Mouse (Mus musculus) MEL (cell line): ENCODE measurements around the gene Xrcc3. TPM values are rescaled to one million over a fixed set of nuclear protein-coding genes. Genes with fewer than 3 reads are reported as not detected.

ENCODE experiments used
- DNase-seq: peaks from one replicate; pipeline ENCODE4 v3.0.0; 2011; ENCODE audit warnings: low read depth, low spot score
- H3K27ac ChIP-seq: 2 replicates; pipeline ENCODE4 v1.5.1; 2012; ENCODE audit warnings: low read depth, mild to moderate bottlenecking, control low read depth, low read length, moderate library complexity; ENCODE audit not compliant: control insufficient read depth
- H3K27me3 ChIP-seq, 2 experiments: fragments of 150-350 bp in 1 of 2; sonication (generic) in 1 of 2; 2 replicates each; pipeline ENCODE4 v1.6.1; 2012; ENCODE audit warnings: low read length in 2 of 2, mild to moderate bottlenecking in 2 of 2, improper control_type of control experiment in 1 of 2, moderate library complexity in 1 of 2; ENCODE audit not compliant: insufficient read depth in 2 of 2, control insufficient read depth in 1 of 2
- H3K36me3 ChIP-seq, 2 experiments: 2 replicates each; pipeline ENCODE4 v1.6.1; 2012 to 2014; ENCODE audit warnings: low read length in 2 of 2, improper control_type of control experiment in 1 of 2, inconsistent platforms in 1 of 2, mild to moderate bottlenecking in 1 of 2; ENCODE audit not compliant: insufficient read depth in 2 of 2, control insufficient read depth in 1 of 2
- H3K4me1 ChIP-seq, 2 experiments: fragments of 150-350 bp in 1 of 2; sonication (generic) in 1 of 2; 2 replicates each; pipeline ENCODE4 v1.6.1; 2012; ENCODE audit warnings: low read length in 2 of 2, improper control_type of control experiment in 1 of 2, mild to moderate bottlenecking in 1 of 2; ENCODE audit not compliant: insufficient read depth in 2 of 2, control insufficient read depth in 1 of 2
- H3K4me3 ChIP-seq, 2 experiments: fragments of 150-350 bp in 1 of 2; sonication (generic) in 1 of 2; 2 replicates each; pipeline ENCODE4 v1.5.1; 2012; ENCODE audit warnings: low read depth in 2 of 2, low read length in 2 of 2, mild to moderate bottlenecking in 2 of 2, moderate library complexity in 2 of 2, control low read depth in 1 of 2, improper control_type of control experiment in 1 of 2; ENCODE audit not compliant: control insufficient read depth in 1 of 2, insufficient read depth in 1 of 2
- H3K79me2 ChIP-seq: 2 replicates; pipeline ENCODE4 v1.6.1; 2012; ENCODE audit warnings: mild to moderate bottlenecking, low read length, moderate library complexity; ENCODE audit not compliant: control insufficient read depth, poor library complexity, insufficient read depth
- H3K9ac ChIP-seq: 2 replicates; pipeline ENCODE4 v1.6.1; 2012; ENCODE audit warnings: low read depth, mild to moderate bottlenecking, control low read depth, low read length, moderate library complexity; ENCODE audit not compliant: control insufficient read depth, poor library complexity, severe bottlenecking
- H3K9me3 ChIP-seq: fragments of 150-350 bp; sonication (generic); replicated peaks from 2 replicates; pipeline ENCODE4 v1.6.1; 2012; ENCODE audit warnings: mild to moderate bottlenecking, low read length, improper control_type of control experiment, moderate library complexity; ENCODE audit not compliant: insufficient read depth
- CHD1 ChIP-seq: IDR thresholded peaks from 2 replicates; pipeline ENCODE4 v1.6.1; 2012; ENCODE audit warnings: low read depth, mild to moderate bottlenecking, inconsistent platforms, low read length, improper control_type of control experiment
- CHD2 ChIP-seq: IDR thresholded peaks from 2 replicates; pipeline ENCODE4 v1.6.1; 2011; ENCODE audit warnings: low read length, improper control_type of control experiment
- E2F4 ChIP-seq: IDR thresholded peaks from 2 replicates; pipeline ENCODE4 v1.6.1; 2011; ENCODE audit warnings: low read depth, low read length, improper control_type of control experiment, borderline replicate concordance
- ELF1 ChIP-seq: IDR thresholded peaks from 2 replicates; pipeline ENCODE4 v1.6.1; 2014; ENCODE audit warnings: low read depth, mild to moderate bottlenecking, inconsistent platforms, low read length, improper control_type of control experiment, moderate library complexity
- EP300 ChIP-seq, 2 experiments: IDR thresholded peaks; 2 replicates each; pipeline ENCODE4 v1.6.1; 2011; ENCODE audit warnings: improper control_type of control experiment in 2 of 2, low read length in 2 of 2, low read depth in 1 of 2, mild to moderate bottlenecking in 1 of 2
- HCFC1 ChIP-seq: IDR thresholded peaks from 2 replicates; pipeline ENCODE4 v1.6.1; 2012; ENCODE audit warnings: low read depth, mild to moderate bottlenecking, inconsistent platforms, low read length, improper control_type of control experiment, moderate library complexity
- JUND ChIP-seq: IDR thresholded peaks from 2 replicates; pipeline ENCODE4 v1.6.1; 2011; ENCODE audit warnings: low read depth, mild to moderate bottlenecking, improper control_type of control experiment, low read length
- KAT2A ChIP-seq: conservative IDR thresholded peaks from 2 replicates; pipeline ENCODE4 v1.6.1; 2012; ENCODE audit warnings: low read depth, low read length, improper control_type of control experiment, inconsistent platforms
- MAX ChIP-seq: IDR thresholded peaks from 2 replicates; pipeline ENCODE4 v1.6.1; 2011; ENCODE audit warnings: low read length, improper control_type of control experiment
- MAZ ChIP-seq: IDR thresholded peaks from 2 replicates; pipeline ENCODE4 v1.6.1; 2012; ENCODE audit warnings: low read depth, mild to moderate bottlenecking, inconsistent platforms, low read length, improper control_type of control experiment
- MXI1 ChIP-seq: IDR thresholded peaks from 2 replicates; pipeline ENCODE4 v1.6.1; 2011; ENCODE audit warnings: mild to moderate bottlenecking, low read depth, low read length, improper control_type of control experiment
- MYB ChIP-seq: IDR thresholded peaks from 2 replicates; pipeline ENCODE4 v1.6.1; 2011; ENCODE audit warnings: mild to moderate bottlenecking, low read depth, low read length, improper control_type of control experiment
- MYC ChIP-seq: IDR thresholded peaks from 2 replicates; pipeline ENCODE4 v1.6.1; 2011; ENCODE audit warnings: low read depth, mild to moderate bottlenecking, low read length, improper control_type of control experiment, moderate library complexity
- NELFE ChIP-seq: IDR thresholded peaks from 2 replicates; pipeline ENCODE4 v1.6.1; 2011; ENCODE audit warnings: low read depth, low read length, improper control_type of control experiment
- NRF1 ChIP-seq: IDR thresholded peaks from 2 replicates; pipeline ENCODE4 v1.6.1; 2014; ENCODE audit warnings: low read depth, mild to moderate bottlenecking, inconsistent platforms, low read length, improper control_type of control experiment, moderate library complexity; ENCODE audit not compliant: poor library complexity, insufficient read depth, severe bottlenecking
- POLR2A ChIP-seq, 2 experiments: IDR thresholded peaks; 2 replicates each; pipeline ENCODE4 v1.6.1; 2011 to 2012; ENCODE audit warnings: low read length in 2 of 2, mild to moderate bottlenecking in 2 of 2, control low read depth in 1 of 2, improper control_type of control experiment in 1 of 2, low read depth in 1 of 2, moderate library complexity in 1 of 2; ENCODE audit not compliant: control insufficient read depth in 1 of 2, insufficient read depth in 1 of 2, poor library complexity in 1 of 2
- POLR2AphosphoS2 ChIP-seq: IDR thresholded peaks from 2 replicates; pipeline ENCODE4 v1.6.1; 2011; ENCODE audit warnings: low read length, improper control_type of control experiment
- POLR2AphosphoS5 ChIP-seq: IDR thresholded peaks from 2 replicates; pipeline ENCODE4 v1.6.1; 2012; ENCODE audit warnings: low read depth, borderline replicate concordance, mild to moderate bottlenecking, inconsistent platforms, low read length, moderate library complexity, mixed read lengths
- RCOR1 ChIP-seq: IDR thresholded peaks from 2 replicates; pipeline ENCODE4 v1.6.1; 2012; ENCODE audit warnings: low read depth, mild to moderate bottlenecking, inconsistent platforms, low read length, improper control_type of control experiment
- TAL1 ChIP-seq: IDR thresholded peaks from 2 replicates; pipeline ENCODE4 v1.6.1; 2012; ENCODE audit warnings: mild to moderate bottlenecking, inconsistent platforms, low read length, moderate library complexity, mixed read lengths
- TBP ChIP-seq: IDR thresholded peaks from 2 replicates; pipeline ENCODE4 v1.8.0; 2011; ENCODE audit warnings: low read depth, low read length, improper control_type of control experiment
- TCF12 ChIP-seq: IDR thresholded peaks from 2 replicates; pipeline ENCODE4 v1.6.1; 2014; ENCODE audit warnings: low read depth, mild to moderate bottlenecking, inconsistent platforms, low read length, improper control_type of control experiment, moderate library complexity
- USF1 ChIP-seq: IDR thresholded peaks from 2 replicates; pipeline ENCODE4 v1.6.1; 2014; ENCODE audit warnings: low read depth, mild to moderate bottlenecking, inconsistent platforms, low read length, improper control_type of control experiment, moderate library complexity
- USF2 ChIP-seq, 2 experiments: IDR thresholded peaks; 2 replicates each; pipeline ENCODE4 v1.6.1; 2011 to 2012; ENCODE audit warnings: improper control_type of control experiment in 2 of 2, low read length in 2 of 2, borderline replicate concordance in 1 of 2, inconsistent platforms in 1 of 2, low read depth in 1 of 2, mild to moderate bottlenecking in 1 of 2; ENCODE audit not compliant: insufficient read depth in 1 of 2
- ZMIZ1 ChIP-seq: IDR thresholded peaks from 2 replicates; pipeline ENCODE4 v1.6.1; 2012; ENCODE audit warnings: low read depth, mild to moderate bottlenecking, inconsistent platforms, low read length, improper control_type of control experiment, moderate library complexity
- ZNF384 ChIP-seq: IDR thresholded peaks from 2 replicates; pipeline ENCODE4 v1.6.1; 2012; ENCODE audit warnings: low read depth, mild to moderate bottlenecking, inconsistent platforms, low read length, improper control_type of control experiment
- polyA plus RNA-seq, 2 experiments: library from polyadenylated mRNA; stranded (reverse) in 1 of 2; unstranded in 1 of 2; fragments of >175 nt in 1 of 2; fragments of >200 nt in 1 of 2; gene quantifications; 2 replicates each; pipeline versions ENCODE4 v1.2.1 to v1.2.4; 2012; ENCODE audit warnings: low replicate concordance in 2 of 2, low read depth in 1 of 2; ENCODE audit not compliant: insufficient read length in 2 of 2, insufficient read depth in 1 of 2, missing spikeins in 1 of 2
- total RNA-seq: library from RNA; depleted of rRNA; stranded (reverse); fragments of 300-350 nt; gene quantifications from 2 replicates; pipeline ENCODE4 v1.2.3, GENCODE M21; 2012; rRNA removed

Gene Xrcc3
- total RNA-seq (9.0 and 10.0 TPM in 2 replicates), polyA plus RNA-seq (10 to 100 TPM in 1 of 2 experiments, not detected in 1; 18.8 TPM)

GRCm38 (mm10) chr12:111813766-111814617, at the start of gene Xrcc3, which contains the start of gene Zfyve21:
TSS of gene Xrcc3 (minus strand) at chr12:111813873.
TSS of gene Zfyve21 (plus strand) at chr12:111814170.
- no peaks in the 10 kb centered on the region for H3K27me3 ChIP-seq
- H3K4me3 ChIP-seq: peak within 1 kb of the TSS; percentile 82 to 87
- peaks cover 7 to 33% of the 10 kb centered on the region in 2 experiments for H3K4me1 ChIP-seq
- H3K9me3 ChIP-seq: no peaks in the 10 kb centered on the region
- H3K27ac ChIP-seq: peak within 1 kb of the TSS; percentile 68
- H3K9ac ChIP-seq: peak within 1 kb of the TSS; percentile 88
- H3K36me3 ChIP-seq: peaks cover 0 to 15% of the 10 kb centered on the region in 2 experiments; a peak in 2 of 4 replicates
- TF ChIP-seq HCFC1 (peak; percentile 76), MYB (no peak), MXI1 (peak; percentile 74), E2F4 (peak; percentile 74; the same call in 1 of the 2 replicates), TAL1 (no peak), ZMIZ1 (0 out of 2 replicates have a peak, but pooled peaks have one; percentile 17), POLR2AphosphoS5 (no peak), USF1 (0 out of 2 replicates have a peak, but pooled peaks have one; percentile 10), NRF1 (peak; percentile 26; the same call in 1 of the 2 replicates), MYC (no peak), POLR2A (IDR thresholded peaks at IDR 0.05; ENCODE audit: control insufficient read depth in 1 of 2, insufficient read depth in 1 of 2, low read depth in 1 of 2, low read length in 2 of 2, poor library complexity in 1 of 2) (peak; percentile 49 to 82; a peak in 3 of 4 replicates), TCF12 (no peak), KAT2A (peak; percentile 48; the same call in 1 of the 2 replicates), CHD2 (peak; percentile 85), MAZ (peak; percentile 79; the same call in 1 of the 2 replicates), NELFE (peak; percentile 61), MAX (peak; percentile 55), POLR2AphosphoS2 (peak; percentile 71; the same call in 1 of the 2 replicates)
- peaks cover 12% of the 10 kb centered on the region for H3K79me2 ChIP-seq
- DNase-seq: peak; percentile 99

DNA sequence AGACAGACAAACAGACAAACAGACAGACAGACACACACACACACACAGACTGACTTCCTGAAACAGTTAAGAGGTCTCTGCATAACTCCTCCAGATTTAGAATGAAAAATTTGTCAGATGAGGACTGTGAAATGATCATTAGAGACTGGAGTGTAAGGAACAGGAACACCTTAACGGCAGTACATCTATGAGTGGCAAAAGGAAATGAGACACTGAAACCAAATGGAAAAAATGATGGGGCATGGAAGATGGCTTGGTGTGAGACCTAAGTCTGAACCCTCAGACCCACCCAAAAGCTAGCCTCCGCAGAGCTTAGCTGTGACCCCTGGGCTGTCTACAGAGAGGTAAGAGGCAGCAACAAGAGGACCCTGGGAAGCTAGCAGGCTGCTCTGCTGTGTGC, 41.8 kb upstream of the Xrcc3 start:
- DNase-seq: no peak
- Histone ChIP-seq H3K27ac (no peak overlapping the region), H3K9me3 (no peaks in the 10 kb centered on the region), H3K4me3 (no peak overlapping the region), H3K4me1 (no peaks in the 10 kb centered on the region), H3K27me3 (no peaks in the 10 kb centered on the region), H3K36me3 (no peaks in the 10 kb centered on the region), H3K79me2 (no peaks in the 10 kb centered on the region), H3K9ac (no peak overlapping the region)
- TF ChIP-seq NELFE: no peak
- TF ChIP-seq E2F4: no peak
- TF ChIP-seq RCOR1: no peak
- TF ChIP-seq HCFC1: no peak
- no peak for TF ChIP-seq POLR2AphosphoS2
- TF ChIP-seq ZNF384: no peak
- no peak for TF ChIP-seq POLR2AphosphoS5
- no peak for TF ChIP-seq USF1
- no peak for TF ChIP-seq KAT2A
- no peak for TF ChIP-seq USF2 (IDR thresholded peaks at IDR 0.05; ENCODE audit: borderline replicate concordance in 1 of 2, insufficient read depth in 1 of 2, low read depth in 1 of 2, low read length in 2 of 2)
- no peak for TF ChIP-seq TAL1
- TF ChIP-seq POLR2A (IDR thresholded peaks at IDR 0.05; ENCODE audit: control insufficient read depth in 1 of 2, insufficient read depth in 1 of 2, low read depth in 1 of 2, low read length in 2 of 2, poor library complexity in 1 of 2): no peak
- TF ChIP-seq CHD1: no peak
- no peak for TF ChIP-seq MYB
- TF ChIP-seq CHD2: no peak
- no peak for TF ChIP-seq TBP
- no peak for TF ChIP-seq JUND
- no peak for TF ChIP-seq ELF1
- TF ChIP-seq EP300 (IDR thresholded peaks at IDR 0.05; ENCODE audit: low read depth in 1 of 2, low read length in 2 of 2): no peak
- no peak for TF ChIP-seq ZMIZ1
